Mouse (Mus musculus): ENCODE results near the gene Dcun1d2.

- TF ChIP-seq CTCF (IDR thresholded peaks at IDR 0.05; ENCODE audit: borderline replicate concordance, control insufficient read depth, extremely low read depth, insufficient read depth, low read length, poor library complexity), result no peak
- no peak for TF ChIP-seq POLR2A (IDR thresholded peaks at IDR 0.05; ENCODE audit: control insufficient read depth, extremely low read depth, insufficient read depth, low read length, poor library complexity)
Measured at GRCm38 (mm10) chr8:13206290-13206689, 81.6 kb downstream of the Dcun1d2 start.
